Mouse (Mus musculus) heart, embryonic 11.5 days (tissue): ENCODE measurements around the gene Gm2042. TPM values are rescaled to one million over a fixed set of nuclear protein-coding genes. Genes with fewer than 3 reads are reported as not detected.
"Not testable (repeated sequence)": the region's sequence is repeated elsewhere in the genome, so short reads cannot be mapped to it uniquely, and the experiment has no call there.

Experiments used
- ATAC-seq: fragments of 200-750 bp; cut with Nextera tagmentation; replicated peaks from 2 replicates; pipeline ENCODE4 v1.8.0; 2017; ENCODE audit warnings: moderate library complexity; ENCODE audit not compliant: insufficient number of reproducible peaks, low FRiP score, low TSS enrichment
- H3K27ac ChIP-seq: fragments of 300-500 bp; sonication (generic); 2 replicates; pipeline ENCODE4 v1.5.1; 2014; ENCODE audit warnings: mild to moderate bottlenecking, low read depth, low read length
- H3K27me3 ChIP-seq: fragments of 300-500 bp; sonication (generic); 2 replicates; pipeline ENCODE4 v1.6.1; 2014; ENCODE audit warnings: mild to moderate bottlenecking, low read length, mixed read lengths; ENCODE audit not compliant: control insufficient read depth, insufficient read depth
- H3K36me3 ChIP-seq: fragments of 300-500 bp; sonication (generic); 2 replicates; pipeline ENCODE4 v1.6.1; 2014; ENCODE audit warnings: mild to moderate bottlenecking, low read length, moderate library complexity, mixed read lengths; ENCODE audit not compliant: control insufficient read depth, insufficient read depth
- H3K4me1 ChIP-seq: fragments of 300-500 bp; sonication (generic); 2 replicates; pipeline ENCODE4 v1.6.1; 2014; ENCODE audit warnings: low read length; ENCODE audit not compliant: control insufficient read depth, insufficient read depth
- H3K4me2 ChIP-seq: fragments of 300-500 bp; sonication (generic); 2 replicates; pipeline ENCODE4 v1.6.1; 2014; ENCODE audit warnings: mild to moderate bottlenecking, moderate library complexity
- H3K4me3 ChIP-seq: fragments of 300-500 bp; sonication (generic); 2 replicates; pipeline ENCODE4 v1.5.1; 2014; ENCODE audit warnings: low read depth, low read length
- H3K9ac ChIP-seq: fragments of 300-500 bp; sonication (generic); 2 replicates; pipeline ENCODE4 v1.6.1; 2014; ENCODE audit warnings: mild to moderate bottlenecking, low read depth, low read length, moderate library complexity
- H3K9me3 ChIP-seq: fragments of 300-500 bp; sonication (generic); replicated peaks from 2 replicates; pipeline ENCODE4 v1.6.1; 2016; ENCODE audit warnings: low read length; ENCODE audit not compliant: control insufficient read depth
- WGBS: fragments of 180-500 bp; shearing (Covaris S2); extraction: QIAGEN DNeasy Blood & Tissue Kit; methylation state at CpG from one replicate; pipeline ENCODE4 v1.1.7; 2014; ENCODE audit not compliant: insufficient replicate concordance; 5-methylcytosine and 5-hydroxymethylcytosine counted together
- polyA plus RNA-seq: library from polyadenylated mRNA; unstranded; fragments of >200 nt; fragmentation: Nextera tagmentation; extraction: Ambion mirVana; gene quantifications from 2 replicates; pipeline ENCODE4 v1.2.1, GENCODE M21; 2014

The Gm2042 gene
- not detected in 2 replicates for polyA plus RNA-seq

DNA sequence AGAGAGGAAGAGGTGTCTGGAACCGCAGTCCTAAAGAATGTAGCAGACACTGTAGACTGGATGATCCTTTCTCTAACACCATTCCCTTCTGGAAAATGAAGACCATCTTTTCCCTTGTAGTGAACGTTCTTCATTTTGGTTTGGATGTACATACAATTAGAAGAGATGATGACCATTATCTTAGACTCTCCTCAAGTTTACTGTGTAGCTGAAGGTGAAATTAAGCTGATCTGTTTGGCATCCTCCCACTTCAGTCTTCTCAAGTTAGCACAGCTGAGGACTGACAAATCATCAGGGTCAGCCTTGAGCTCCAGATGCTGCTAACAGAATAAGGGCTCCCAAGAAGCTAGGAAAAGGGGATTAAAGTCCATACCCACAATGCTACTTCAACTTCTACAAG is at the start of gene Gm2042:
Gm2042 (plus strand) TSS at position 301 of the 400 bp plus-strand sequence.
- not testable (repeated sequence) for H3K9ac ChIP-seq, H3K4me2 ChIP-seq, H3K9me3 ChIP-seq, H3K4me3 ChIP-seq, H3K27me3 ChIP-seq, H3K4me1 ChIP-seq, H3K36me3 ChIP-seq, H3K27ac ChIP-seq, ATAC-seq
- 89% methylated on average over 2 of the region's 2 CpGs for WGBS

DNA sequence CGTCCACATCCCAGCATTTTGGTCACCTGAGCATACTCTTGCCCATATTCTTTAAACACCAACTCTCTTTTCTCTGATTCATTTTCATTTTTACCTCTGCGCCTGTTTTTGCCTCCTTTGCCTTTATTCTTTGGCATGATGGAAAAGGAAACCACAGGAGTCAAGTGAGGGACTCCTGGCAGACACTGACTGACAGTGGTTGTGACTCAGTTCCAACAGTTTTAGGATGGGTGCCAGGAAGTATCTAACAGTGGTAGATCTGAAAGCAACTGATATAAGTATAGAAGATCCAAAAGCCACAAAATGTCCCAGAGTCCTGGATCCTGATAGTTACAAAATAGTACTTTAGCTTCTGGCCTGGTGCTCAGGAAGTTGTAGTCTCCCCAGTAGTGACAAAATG is 34.2 kb upstream of the Gm2042 start, which contains the start of gene Gm2035:
Gm2035 (minus strand) TSS at position 137 of the 400 bp plus-strand sequence.
- ATAC-seq, H3K4me1 ChIP-seq, H3K27me3 ChIP-seq, H3K4me3 ChIP-seq, H3K9me3 ChIP-seq, H3K36me3 ChIP-seq, H3K27ac ChIP-seq, H3K9ac ChIP-seq, H3K4me2 ChIP-seq: not testable (repeated sequence)
- WGBS = 71% methylated on average over 2 of the region's 2 CpGs

DNA sequence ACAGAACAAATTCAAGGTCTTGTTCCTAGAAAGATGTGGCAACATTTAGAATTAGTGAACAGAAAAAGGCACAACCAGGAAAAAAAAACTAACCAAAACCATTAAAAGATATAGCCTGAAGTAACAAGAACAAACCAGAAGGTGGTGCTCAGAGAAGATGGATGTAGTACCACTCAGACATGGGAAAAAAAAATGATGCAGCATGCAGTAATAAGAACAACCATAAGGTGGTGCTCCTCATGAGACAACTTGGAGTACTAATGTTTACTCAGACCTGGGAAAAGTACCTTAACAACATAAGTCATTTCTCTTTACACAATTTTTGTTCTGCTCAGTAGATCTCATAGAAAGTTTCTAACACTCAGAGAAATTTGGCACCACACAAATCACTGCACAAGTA is 30.1 kb downstream of the Gm2042 start:
- not testable (repeated sequence) for ATAC-seq, H3K4me1 ChIP-seq, H3K4me3 ChIP-seq, H3K36me3 ChIP-seq, H3K27ac ChIP-seq, H3K9me3 ChIP-seq, H3K27me3 ChIP-seq, H3K9ac ChIP-seq, H3K4me2 ChIP-seq

DNA sequence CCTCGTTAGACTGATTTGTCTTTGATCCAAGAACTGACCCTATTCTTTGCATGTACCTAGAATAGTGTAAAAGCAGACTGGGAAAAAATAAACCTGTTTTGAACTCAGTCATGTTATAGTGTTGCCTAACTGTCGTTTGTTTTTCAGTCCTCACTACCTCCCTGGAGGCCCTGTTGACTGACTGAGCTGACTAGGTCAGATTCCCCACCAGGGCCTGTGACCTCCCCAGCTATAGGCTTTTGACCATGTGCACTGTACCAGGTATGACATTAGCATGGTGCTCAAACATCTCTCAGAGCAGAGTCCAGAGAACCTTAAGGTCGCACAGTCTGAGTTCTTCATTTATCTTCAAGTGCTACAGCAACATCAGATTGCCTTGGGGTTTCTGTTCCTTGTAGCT is 50.2 kb downstream of the Gm2042 start:
- not testable (repeated sequence) for H3K4me2 ChIP-seq, H3K4me3 ChIP-seq, ATAC-seq, H3K9ac ChIP-seq, H3K9me3 ChIP-seq, H3K27ac ChIP-seq, H3K27me3 ChIP-seq, H3K36me3 ChIP-seq, H3K4me1 ChIP-seq
- 55% methylated on average over 3 of the region's 3 CpGs for WGBS

Other genes starting within 250 kb of the Gm2042 start
- gene Gm21319, start 178.3 kb upstream of the Gm2042 start, polyA plus RNA-seq = not detected in 2 replicates
- gene Gm21936, start 158.6 kb upstream of the Gm2042 start, polyA plus RNA-seq = not detected in 2 replicates
- not detected in 2 replicates for gene BB287469, start 137.5 kb upstream of the Gm2042 start, polyA plus RNA-seq
- not detected in 2 replicates for gene Gm2001, start 111.7 kb upstream of the Gm2042 start, polyA plus RNA-seq
- not detected in 2 replicates for gene Gm2016, start 80.0 kb upstream of the Gm2042 start, polyA plus RNA-seq
- gene Gm2022, start 58.7 kb upstream of the Gm2042 start, polyA plus RNA-seq = not detected in 2 replicates
- not detected in 2 replicates for gene Gm2035, start 34.2 kb upstream of the Gm2042 start, polyA plus RNA-seq
- not detected in 2 replicates for gene Gm2075, start 57.8 kb downstream of the Gm2042 start, polyA plus RNA-seq
- gene Gm6803, start 64.7 kb downstream of the Gm2042 start, polyA plus RNA-seq = not detected in 2 replicates
- gene Gm2056, start 72.9 kb downstream of the Gm2042 start, polyA plus RNA-seq = not detected in 2 replicates
- not detected in 2 replicates for gene Gm16368, start 129.6 kb downstream of the Gm2042 start, polyA plus RNA-seq
- gene Gm10436, start 228.0 kb downstream of the Gm2042 start, polyA plus RNA-seq = not detected in 2 replicates